Mouse (Mus musculus) cerebellum, adult 8-10 months (tissue): Measurements from ENCODE around the gene Mettl27.

ENCODE experiments used
- DNase-seq: peaks from one replicate; pipeline ENCODE4 v3.0.0; 2022

Gene Mettl27

GRCm38 (mm10) chr5:134932179-134932902 lies at the start of gene Mettl27:
Gene Mettl27, plus strand, starts transcription at chr5:134932368.
- peak; percentile 64 for DNase-seq

GRCm38 (mm10) chr5:134883077-134883476 lies 49.1 kb upstream of the Mettl27 start:
- peak; percentile 69 for DNase-seq

GRCm38 (mm10) chr5:134887447-134888335 lies 44.5 kb upstream of the Mettl27 start:
- DNase-seq = no peak

- DNase-seq = no peak
These were observed 43.7 kb upstream of the Mettl27 start for GRCm38 (mm10) chr5:134888505-134888904.

- DNase-seq = no peak
These were observed 41.5 kb upstream of the Mettl27 start for GRCm38 (mm10) chr5:134890601-134891054.

GRCm38 (mm10) chr5:134891552-134891951 lies 40.6 kb upstream of the Mettl27 start:
- no peak for DNase-seq

GRCm38 (mm10) chr5:134892717-134893116 lies 39.5 kb upstream of the Mettl27 start:
- no peak for DNase-seq

- DNase-seq = no peak
These were observed 36.9 kb upstream of the Mettl27 start for GRCm38 (mm10) chr5:134895291-134895690.

GRCm38 (mm10) chr5:134896965-134897364 lies 35.2 kb upstream of the Mettl27 start:
- no peak for DNase-seq

GRCm38 (mm10) chr5:134897596-134897995 lies 34.6 kb upstream of the Mettl27 start:
- DNase-seq = no peak

GRCm38 (mm10) chr5:134901012-134901643 lies 31.0 kb upstream of the Mettl27 start:
- peak; percentile 19 for DNase-seq

GRCm38 (mm10) chr5:134901644-134902027 lies 30.5 kb upstream of the Mettl27 start:
- no peak for DNase-seq

- no peak for DNase-seq
These were observed 25.5 kb upstream of the Mettl27 start, which contains the start of gene Tmem270 for GRCm38 (mm10) chr5:134906633-134907032. Gene Tmem270, minus strand, starts transcription at chr5:134906733.

GRCm38 (mm10) chr5:134907135-134907534 lies 25.0 kb upstream of the Mettl27 start:
- peak; percentile 81 for DNase-seq

- DNase-seq = no peak
These were observed 20.3 kb upstream of the Mettl27 start for GRCm38 (mm10) chr5:134911901-134912300.

- DNase-seq = no peak
These were observed 18.8 kb upstream of the Mettl27 start for GRCm38 (mm10) chr5:134913352-134913751.

GRCm38 (mm10) chr5:134913753-134914152 lies 18.4 kb upstream of the Mettl27 start:
- DNase-seq = no peak

GRCm38 (mm10) chr5:134914510-134914909 lies 17.7 kb upstream of the Mettl27 start:
- DNase-seq = no peak

GRCm38 (mm10) chr5:134915311-134915710 lies 16.9 kb upstream of the Mettl27 start, which contains the start of gene Cldn13:
Gene Cldn13, minus strand, starts transcription at chr5:134915526.
- no peak for DNase-seq

GRCm38 (mm10) chr5:134918071-134918832 lies 13.9 kb upstream of the Mettl27 start:
- peak; percentile 22 for DNase-seq

- DNase-seq = no peak
These were observed 13.1 kb upstream of the Mettl27 start for GRCm38 (mm10) chr5:134919097-134919496.

GRCm38 (mm10) chr5:134920106-134920687 lies 12.0 kb upstream of the Mettl27 start:
- no peak for DNase-seq
